Comparison of ENCODE assay signal across 24 mouse cellular contexts in genomic region chr12:101009225-101009624, GRCm38 (mm10). TPM values are rescaled to one million over a fixed set of nuclear protein-coding genes. Genes with fewer than 3 reads are reported as not detected.
A peak's percentile ranks its signal among the peaks of the same experiment; 100 is the strongest.
DNase-seq lines count a peak whose midpoint lies in the region; ATAC-seq and TF ChIP-seq lines count a peak whose summit lies in the region.
"Had no signal": no experiment of that assay in that cellular context is flagged by ENCODE, and none has a peak within 500 bp of the region (broad histone marks: within the 10 kb centered on the region; RNA-seq: fewer than 3 reads in every experiment).

No protein-coding gene starts in this region.

- ATAC-seq in liver, embryonic 15.5 days (ENCODE audit: insufficient read depth): no peak
- ATAC-seq in granulocyte monocyte progenitor cell, adult 5-6 weeks (replicated peaks; ENCODE audit: poor library complexity, severe bottlenecking): peak; percentile 47
- ATAC-seq in intestine, postnatal 0 days: no peak
- ATAC-seq: forebrain, embryonic 14.5 days; hindbrain, embryonic 16.5 days; lung, postnatal 0 days had no signal

- TF ChIP-seq CTCF in E14TG2a.4 (conservative IDR thresholded peaks at IDR 0.05; ENCODE audit: low read length): no peak
- no peak for TF ChIP-seq CTCF in intestine, postnatal 0 days (IDR thresholded peaks at IDR 0.05; ENCODE audit: low read depth)

- H3K27me3 ChIP-seq in liver, embryonic 15.5 days: no peaks in the 10 kb centered on the region
- H3K27me3 ChIP-seq in E14TG2a.4 (ENCODE audit: insufficient read depth, low read length): 0 out of 2 replicates have a peak, but pooled peaks cover 2% of the 10 kb centered on the region
- H3K27me3 ChIP-seq in intestine, postnatal 0 days (replicated peaks; ENCODE audit: control insufficient read depth, insufficient read depth, low read length): no peaks in the 10 kb centered on the region

- H3K9me3 ChIP-seq in liver, embryonic 15.5 days (replicated peaks): no peaks in the 10 kb centered on the region
- no peaks in the 10 kb centered on the region for H3K9me3 ChIP-seq in E14TG2a.4 (ENCODE audit: low read length)
- no peaks in the 10 kb centered on the region for H3K9me3 ChIP-seq in intestine, postnatal 0 days (ENCODE audit: control insufficient read depth)
- H3K9me3 ChIP-seq: heart, embryonic 13.5 days had no signal

- H3K4me1 ChIP-seq in liver, embryonic 15.5 days (replicated peaks): peaks cover 89% of the 10 kb centered on the region
- H3K4me1 ChIP-seq in E14TG2a.4 (replicated peaks; ENCODE audit: low read depth, low read length): peaks cover 97% of the 10 kb centered on the region
- H3K4me1 ChIP-seq in intestine, postnatal 0 days (replicated peaks; ENCODE audit: control insufficient read depth, insufficient read depth, low read length): peaks cover 20% of the 10 kb centered on the region

- no peaks in the 10 kb centered on the region; the same call in 1 of the 2 replicates for H3K36me3 ChIP-seq in liver, embryonic 15.5 days (replicated peaks)
- peaks cover 20% of the 10 kb centered on the region for H3K36me3 ChIP-seq in E14TG2a.4 (ENCODE audit: insufficient read depth, low read length)
- H3K36me3 ChIP-seq in intestine, postnatal 0 days (ENCODE audit: control insufficient read depth, insufficient read depth): no peaks in the 10 kb centered on the region
- H3K36me3 ChIP-seq: heart, embryonic 13.5 days had no signal

- H3K4me3 ChIP-seq in liver, embryonic 15.5 days (replicated peaks): no peak overlapping the region
- H3K4me3 ChIP-seq in E14TG2a.4 (replicated peaks; ENCODE audit: low read length): peak overlapping the region; percentile 57
- no peak overlapping the region for H3K4me3 ChIP-seq in intestine, postnatal 0 days (ENCODE audit: low read depth, low read length)
- H3K4me3 ChIP-seq: heart, embryonic 13.5 days had no signal

- no peak for DNase-seq in liver
- DNase-seq in heart, postnatal 10 days: no peak
- no peak for DNase-seq in right cerebral cortex, adult 18-20 months
- DNase-seq in thymus, adult 18-20 months: no peak
- DNase-seq: adrenal gland, adult 8-10 months; cerebellum, adult 2 months; cerebellum, postnatal 25 days; heart, postnatal 14 days; kidney, postnatal 36 days; left cerebral cortex, postnatal 4 days; lung, adult 18-20 months; lung, postnatal 4 days; midbrain, embryonic 14.5 days; right cerebral cortex, postnatal 14 days; spleen, adult 18-20 months; thymus, postnatal 14 days had no signal

- intact Hi-C loops in heart, postnatal 10 days (cut with DNase I): no loop called here

- peak overlapping the region; percentile 64; the same call in 1 of the 2 replicates for H3K27ac ChIP-seq in liver, embryonic 15.5 days (replicated peaks)
- H3K27ac ChIP-seq in intestine, postnatal 0 days (ENCODE audit: low read depth, low read length): peak overlapping the region; percentile 81

- no peak overlapping the region for H3K4me2 ChIP-seq in liver, embryonic 15.5 days
- H3K4me2 ChIP-seq in intestine, postnatal 0 days (replicated peaks; ENCODE audit: low read depth): no peak overlapping the region
- H3K4me2 ChIP-seq: heart, embryonic 13.5 days had no signal

- 63% methylated on average over 4 of the region's 4 CpGs for WGBS in liver, embryonic 15.5 days (ENCODE audit: insufficient replicate concordance)
- 51% methylated on average over 4 of the region's 4 CpGs for WGBS in intestine, postnatal 0 days

- H3K9ac ChIP-seq in liver, embryonic 15.5 days: no peak overlapping the region
- no peak overlapping the region for H3K9ac ChIP-seq in intestine, postnatal 0 days (ENCODE audit: low read depth, low read length)

RNA-seq across cellular contexts. Expression of gene Ccdc88c, which starts 19.6 kb away (rescaled TPM):
- polyA plus RNA-seq in liver, embryonic 15.5 days (2015; fragmentation: Nextera tagmentation; extraction: Ambion mirVana): 5.5 TPM in 2 replicates
- 70.3 and 72.3 TPM in 2 replicates for total RNA-seq in granulocyte monocyte progenitor cell, adult 5-6 weeks (2014; fragmentation: Nextera tagmentation)
- 77.0 and 92.0 TPM in 2 replicates for total RNA-seq in granulocyte monocyte progenitor cell, adult 5-6 weeks (2017)
- polyA plus RNA-seq in intestine, postnatal 0 days (2015; fragmentation: Nextera tagmentation; extraction: Ambion mirVana): 11.7 and 14.4 TPM in 2 replicates
- total RNA-seq in heart, postnatal 10 days (2021): 10 to 100 TPM; 11.9 to 13.2 TPM

Comparison
In these comparisons a context has a peak if more than half of its experiments do, and no peak if none do; other contexts are left out.
1. RNA of gene Ccdc88c, which starts 19.6 kb away (total RNA-seq): 70.3 to 92.0 TPM in granulocyte monocyte progenitor cell, adult 5-6 weeks; 11.9 to 13.2 TPM in heart, postnatal 10 days; every median in the first group is over 4 times any median in the second.